Mouse (Mus musculus): ENCODE results near the gene Nup50.
"Not testable (repeated sequence)": the region's sequence is repeated elsewhere in the genome, so short reads cannot be mapped to it uniquely, and the experiment has no call there.

The Nup50 gene

DNA sequence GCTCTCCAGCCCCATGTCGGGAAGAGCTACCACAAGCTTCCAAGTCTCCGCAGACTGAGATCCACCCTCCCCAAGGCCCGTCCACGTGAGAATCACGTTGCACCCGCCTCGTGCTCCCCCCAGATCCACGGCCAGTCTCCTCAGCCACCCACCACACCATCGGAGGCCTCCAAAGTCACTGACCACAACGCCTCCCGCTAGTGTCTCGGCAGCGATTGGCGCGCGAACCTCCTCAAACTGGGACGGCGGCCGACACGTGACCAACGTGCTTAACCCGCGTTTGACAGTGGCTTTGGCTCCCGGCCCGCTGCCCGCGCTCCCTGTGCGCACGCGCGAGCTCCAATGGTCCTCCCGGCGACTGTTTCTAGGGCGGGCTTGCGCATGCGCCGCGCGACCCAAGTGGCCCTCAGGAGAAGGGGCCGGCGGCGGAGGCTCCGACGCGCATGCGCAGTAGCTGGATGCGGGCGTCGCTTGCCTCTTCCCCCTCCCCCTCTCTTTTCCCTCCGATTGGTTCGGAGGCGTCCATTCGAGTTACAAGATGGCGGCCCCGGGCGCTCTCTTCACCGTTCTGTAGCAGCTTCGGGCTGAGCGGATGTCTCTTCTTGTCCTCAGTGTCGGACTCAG is at the start of gene Nup50:
TSS of gene Nup50 (plus strand) at position 528 of the 624 bp plus-strand sequence.
- peak; percentile 100 for DNase-seq (ENCODE audit: low spot score)

DNA sequence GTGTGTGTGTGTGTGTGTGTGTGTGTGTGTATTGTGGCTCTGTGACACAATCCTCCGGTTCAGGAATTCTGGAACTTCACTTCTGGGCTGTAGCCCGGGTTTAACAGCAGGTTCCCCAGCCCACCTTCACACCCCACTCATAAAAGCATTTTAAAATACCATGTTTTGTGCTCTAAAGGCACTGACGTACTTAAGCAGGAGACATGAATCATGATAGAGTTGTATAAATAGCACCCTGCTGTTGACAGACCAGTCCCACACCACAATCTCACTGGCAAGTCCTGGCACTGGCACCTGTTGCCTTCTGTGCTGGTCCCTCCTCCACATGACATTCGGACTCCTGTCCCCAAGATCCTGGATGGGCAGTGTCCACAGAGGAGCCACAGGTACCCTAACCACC is 49.3 kb upstream of the Nup50 start:
- no peak for DNase-seq (ENCODE audit: low spot score)

DNA sequence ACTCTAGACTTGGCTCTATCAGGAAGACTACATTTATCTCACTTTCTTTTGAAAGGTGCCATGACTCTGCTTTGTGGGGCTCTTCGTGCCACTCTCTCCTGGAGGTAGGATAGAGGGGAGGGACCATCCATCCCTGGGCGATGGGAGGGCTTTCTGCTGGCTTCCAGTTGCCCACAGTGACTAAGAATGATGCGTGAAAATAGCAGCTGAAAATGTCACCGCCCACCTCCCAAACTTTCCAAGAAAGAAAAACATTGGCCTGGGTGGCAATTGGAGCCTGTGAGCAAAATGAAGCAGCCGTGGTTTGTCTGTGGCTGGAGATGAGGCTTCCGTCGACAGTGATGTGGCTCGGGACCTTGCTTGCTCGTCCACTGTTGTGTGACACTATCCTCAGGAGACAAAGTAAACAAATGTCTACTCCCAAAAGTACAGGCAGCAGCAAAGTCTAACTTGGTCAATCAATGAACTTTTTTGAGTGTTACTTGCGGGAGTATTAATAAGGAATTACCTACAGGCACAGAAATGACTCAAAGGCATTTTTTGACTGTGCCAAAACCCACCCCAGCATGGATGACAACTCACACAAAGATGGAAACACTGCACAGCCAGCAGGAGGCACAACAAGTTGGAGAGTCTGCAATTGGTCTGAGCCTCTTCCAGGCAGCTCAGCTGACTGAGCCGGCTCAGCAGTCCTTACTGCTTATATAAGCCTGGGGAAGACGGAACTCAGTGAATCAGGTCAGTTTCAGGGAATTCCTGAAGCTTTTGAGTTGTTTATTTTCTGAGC is 46.0 kb upstream of the Nup50 start:
- DNase-seq (ENCODE audit: low spot score) = no peak

DNA sequence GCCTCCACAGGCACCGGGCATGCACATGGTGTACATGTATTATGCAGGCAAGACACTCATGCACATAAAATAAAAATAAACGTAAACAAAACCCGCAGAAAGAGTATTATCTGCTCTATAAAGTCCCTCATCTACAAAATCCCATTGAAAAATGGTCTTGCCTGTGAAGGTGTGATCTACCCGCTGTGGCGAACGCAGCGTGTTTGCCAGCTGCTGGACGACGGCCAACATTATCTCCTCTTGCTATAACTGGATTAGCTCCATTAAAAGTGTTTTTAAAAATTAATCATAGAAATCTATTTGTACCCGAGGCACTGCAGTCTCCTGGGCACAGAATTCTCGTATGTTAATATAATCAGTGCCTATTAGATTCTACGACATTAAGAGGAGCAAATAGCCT is 35.1 kb upstream of the Nup50 start:
- DNase-seq (ENCODE audit: low spot score) = no peak

DNA sequence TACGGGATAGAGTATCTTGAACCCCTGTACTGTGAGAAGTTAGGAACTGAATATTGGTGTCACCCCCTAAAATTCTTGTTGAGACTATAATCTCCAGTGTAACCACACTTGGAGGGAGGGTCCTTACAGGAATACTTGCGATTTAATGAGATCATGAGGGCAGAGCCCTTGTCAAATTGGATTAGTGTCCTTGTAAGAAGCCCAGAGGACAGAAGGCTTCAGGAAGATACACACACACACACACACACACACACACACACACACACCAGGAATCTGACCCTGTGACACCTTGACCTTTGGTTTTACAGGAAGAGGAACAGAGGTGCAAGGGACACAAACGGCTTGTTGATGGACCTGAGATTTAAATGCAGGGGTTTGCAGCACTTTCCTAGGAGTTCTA is 32.0 kb upstream of the Nup50 start:
- no peak for DNase-seq (ENCODE audit: low spot score)

DNA sequence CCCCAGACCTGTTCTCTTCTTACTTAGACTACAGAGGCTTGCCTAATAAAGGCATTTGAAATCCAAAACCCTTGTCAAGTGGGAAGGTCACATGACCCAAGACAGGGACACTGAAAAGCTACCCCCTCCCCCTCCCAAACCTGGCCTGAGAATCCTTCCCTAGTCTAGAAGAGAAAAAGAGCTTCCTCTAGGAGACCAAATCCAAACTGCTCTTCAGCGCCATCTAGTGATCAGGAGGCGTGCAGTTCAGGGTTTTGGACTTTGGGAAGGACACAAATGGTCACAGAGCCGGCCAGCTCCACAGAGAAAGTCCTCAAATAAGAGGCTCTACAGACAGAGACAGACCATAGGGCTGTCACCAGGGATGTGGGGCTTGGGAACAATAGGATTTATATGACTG is 31.6 kb upstream of the Nup50 start:
- DNase-seq (ENCODE audit: low spot score) = peak; percentile 26

DNA sequence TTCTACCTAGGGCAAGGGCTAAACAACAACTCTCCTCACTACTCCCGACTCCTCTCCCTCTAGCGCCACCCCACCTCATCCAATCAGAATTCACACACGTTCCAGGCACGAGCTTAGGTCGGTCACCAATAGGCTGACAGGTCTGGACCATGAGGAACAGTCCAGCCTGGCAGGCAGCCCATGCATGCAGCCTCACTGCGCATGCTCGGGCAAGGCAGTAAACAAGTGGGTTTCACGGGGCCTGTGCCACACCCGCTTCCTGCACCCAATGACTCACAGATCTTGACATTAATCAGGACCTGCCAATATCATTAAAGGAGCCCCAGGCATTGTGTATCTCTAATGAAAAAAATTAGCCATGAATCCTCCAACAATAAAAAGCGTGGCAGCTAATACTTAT is 27.0 kb upstream of the Nup50 start:
- DNase-seq (ENCODE audit: low spot score) = not testable (repeated sequence)

DNA sequence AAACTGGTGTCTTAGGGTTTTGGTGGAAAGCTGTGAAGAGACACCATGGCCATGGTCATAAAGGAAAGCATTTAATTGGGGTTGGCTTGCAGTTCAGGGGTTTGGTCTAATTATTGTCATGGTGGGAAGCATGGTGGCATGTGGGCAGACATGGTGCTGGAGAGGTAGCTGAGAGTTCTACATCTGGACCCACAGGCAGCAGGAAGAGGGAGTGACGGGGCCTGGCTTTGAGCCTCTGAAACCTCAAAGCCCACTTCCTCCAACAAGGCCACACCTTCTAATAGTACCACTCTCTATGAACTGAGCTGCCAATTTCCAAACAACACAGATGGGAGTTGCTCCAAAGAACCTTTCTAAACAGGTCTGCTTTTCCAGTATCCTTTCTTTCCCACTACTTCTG is 26.5 kb upstream of the Nup50 start:
- no peak for DNase-seq (ENCODE audit: low spot score)

DNA sequence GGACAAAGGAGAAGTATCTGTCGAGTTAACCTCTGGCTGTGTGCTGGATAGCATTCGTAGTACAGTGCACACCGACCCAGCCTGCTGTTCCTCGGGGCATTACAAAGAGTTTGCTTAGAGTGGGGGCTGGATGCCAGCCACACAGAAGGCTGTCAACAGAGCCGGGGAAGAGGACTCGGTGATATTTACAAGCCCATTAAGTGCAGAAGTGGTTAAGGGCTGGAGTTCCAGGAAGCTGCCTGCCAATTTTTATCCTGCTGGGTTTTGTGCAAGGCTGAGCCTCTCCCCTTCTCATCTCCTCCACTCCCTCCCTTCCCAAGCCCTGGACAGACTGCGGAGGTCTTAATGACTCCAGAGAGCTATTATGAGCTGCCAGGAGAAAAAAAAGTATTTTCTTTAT is 25.1 kb upstream of the Nup50 start:
- no peak for DNase-seq (ENCODE audit: low spot score)

DNA sequence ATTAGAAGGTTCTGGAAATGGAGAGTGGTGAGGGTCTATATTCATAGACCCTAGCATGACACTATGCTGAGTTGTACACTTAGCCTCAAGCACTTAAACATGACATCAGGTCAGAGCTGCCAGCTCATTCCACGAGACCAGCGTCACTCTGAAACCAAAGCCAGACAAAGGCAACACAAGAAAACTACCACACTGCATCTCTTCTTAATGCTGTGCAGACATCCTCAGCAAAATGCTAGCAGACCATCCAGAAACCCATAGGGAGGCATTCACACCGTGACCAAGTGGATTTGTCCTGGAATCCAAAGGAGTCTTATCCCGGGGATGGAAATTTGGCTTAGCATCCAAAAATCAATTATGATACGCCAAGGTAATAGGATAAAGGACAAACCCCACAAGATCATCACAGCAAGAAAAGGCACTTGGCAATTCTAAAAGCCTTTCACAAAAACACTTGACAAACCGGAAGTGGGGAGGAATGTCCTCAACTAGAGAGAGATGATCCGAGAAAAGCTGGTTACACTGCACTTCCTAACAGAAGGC is 19.3 kb upstream of the Nup50 start:
- DNase-seq (ENCODE audit: low spot score) = no peak

DNA sequence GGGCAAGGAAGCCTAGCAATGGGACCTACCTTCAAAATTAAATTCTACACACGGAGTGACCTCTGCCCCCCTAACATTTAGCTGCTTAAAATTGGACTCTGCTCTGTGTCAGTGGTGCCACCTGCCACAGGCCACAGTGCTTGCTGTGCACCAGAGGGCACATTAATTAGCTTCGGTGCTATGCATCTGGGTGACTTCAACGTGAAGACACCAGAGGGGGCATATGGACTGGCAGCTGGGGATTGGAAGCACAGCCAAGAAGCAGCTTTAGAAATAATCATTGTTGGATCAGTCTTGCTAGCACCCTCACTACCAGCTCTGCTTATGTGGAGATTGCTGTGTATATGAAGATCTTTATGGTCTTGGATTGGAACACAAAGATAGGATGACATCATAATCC is 10.0 kb upstream of the Nup50 start:
- DNase-seq (ENCODE audit: low spot score) = no peak

DNA sequence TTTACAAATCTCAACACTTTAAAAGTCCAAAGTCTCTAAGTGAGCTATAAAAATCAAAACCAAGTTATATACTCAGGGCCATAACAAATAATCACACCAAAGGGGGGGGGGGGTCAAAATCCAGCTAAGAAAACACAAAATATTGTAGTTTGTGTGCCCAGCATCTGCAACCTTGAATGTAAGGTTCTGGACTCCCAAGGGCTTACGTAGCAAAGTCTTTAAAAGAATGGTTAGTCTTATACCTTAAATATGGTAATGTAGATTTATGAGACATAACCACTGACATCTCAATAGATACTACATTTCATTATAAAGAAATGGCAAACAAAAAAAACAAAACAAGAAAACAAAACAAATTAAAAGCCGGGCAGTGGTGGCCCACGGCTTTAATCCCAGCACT is 3.3 kb upstream of the Nup50 start, which contains the start of gene Gm29666:
TSS of gene Gm29666 (minus strand) at position 101 of the 400 bp plus-strand sequence.
- DNase-seq (ENCODE audit: low spot score) = no peak

DNA sequence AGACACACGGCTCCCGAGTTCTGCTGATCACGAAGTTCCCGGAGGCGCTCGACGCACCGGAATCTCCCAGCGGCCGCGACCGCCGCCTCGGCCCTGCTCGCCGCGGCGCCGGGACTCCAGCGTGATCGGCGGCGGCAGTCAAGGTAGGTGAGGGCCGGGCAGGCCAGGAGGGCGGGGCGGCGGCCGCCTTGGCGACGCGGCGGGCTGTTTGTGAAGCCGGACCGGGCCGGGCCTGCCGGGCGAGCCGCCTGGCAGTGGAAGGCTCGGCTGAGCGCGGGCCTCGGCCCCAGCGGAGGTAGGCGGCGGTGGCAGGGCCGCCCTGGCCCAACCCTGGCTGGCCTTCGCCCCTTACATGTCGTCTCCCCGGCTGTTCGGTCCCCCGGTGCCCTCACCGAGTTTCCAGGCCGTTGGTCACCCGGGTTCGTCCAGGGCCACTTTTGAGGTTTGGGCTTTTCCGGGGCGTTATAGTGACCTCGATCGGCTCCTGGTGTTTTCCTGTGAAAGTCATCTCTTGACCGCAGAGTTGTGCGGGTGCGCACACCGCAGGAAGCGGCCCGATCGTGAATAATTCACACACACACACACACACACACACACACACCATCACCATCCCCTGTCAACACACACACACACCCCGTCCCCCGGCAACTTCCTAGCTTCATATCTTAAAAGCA is 434 bp downstream of the Nup50 start:
- no peak for DNase-seq (ENCODE audit: low spot score)

DNA sequence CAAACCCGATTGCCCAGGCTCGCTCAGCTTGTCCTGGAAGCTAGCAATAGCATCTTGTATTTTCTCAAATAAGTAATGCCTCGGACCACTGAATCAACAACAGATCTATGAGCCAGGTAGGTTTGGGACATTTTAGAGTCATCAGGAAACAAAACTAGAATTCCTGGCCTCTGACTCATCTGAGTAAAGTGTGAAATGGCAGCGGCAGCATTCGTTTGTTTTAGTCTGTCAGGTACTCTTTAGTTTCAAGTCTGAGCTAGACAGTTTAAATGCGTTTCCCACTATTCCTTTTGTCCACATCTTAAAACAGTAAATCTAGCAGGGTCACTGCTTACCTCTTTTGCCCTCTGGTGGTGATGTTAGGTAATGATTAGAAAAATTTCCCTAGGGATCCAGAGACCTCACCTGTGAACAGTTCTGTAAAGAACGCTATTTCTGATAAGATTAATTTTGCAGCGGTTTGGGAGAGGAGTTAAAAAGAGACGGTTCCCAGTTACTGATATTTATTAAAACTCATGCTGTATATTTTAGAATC is 1.6 kb downstream of the Nup50 start:
- no peak for DNase-seq (ENCODE audit: low spot score)

DNA sequence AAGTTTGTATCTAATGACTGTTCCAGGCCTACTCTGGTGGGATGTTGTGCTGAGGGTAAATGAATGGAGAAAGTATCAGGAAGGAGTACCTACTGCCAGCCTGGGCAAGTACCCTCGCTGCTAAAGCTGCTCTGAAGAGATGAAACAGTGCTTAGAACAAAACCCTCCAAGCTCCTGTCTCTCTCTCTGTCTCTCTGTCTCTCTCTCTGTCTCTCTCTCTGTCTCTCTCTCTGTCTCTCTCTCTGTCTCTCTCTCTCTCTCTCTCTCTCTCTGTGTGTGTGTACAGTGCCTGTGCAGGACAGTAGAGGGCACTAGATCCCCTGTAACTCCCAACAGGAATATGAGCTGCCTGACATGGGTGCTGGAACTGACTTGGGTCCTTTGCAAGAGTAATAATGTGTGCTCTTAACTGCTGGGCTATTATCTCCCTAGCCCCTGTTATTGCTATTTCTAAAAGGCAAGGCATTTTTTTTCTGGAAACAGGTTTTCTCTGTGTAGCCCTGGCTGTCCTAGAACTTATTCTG is 2.3 kb downstream of the Nup50 start:
- DNase-seq (ENCODE audit: low spot score) = no peak

DNA sequence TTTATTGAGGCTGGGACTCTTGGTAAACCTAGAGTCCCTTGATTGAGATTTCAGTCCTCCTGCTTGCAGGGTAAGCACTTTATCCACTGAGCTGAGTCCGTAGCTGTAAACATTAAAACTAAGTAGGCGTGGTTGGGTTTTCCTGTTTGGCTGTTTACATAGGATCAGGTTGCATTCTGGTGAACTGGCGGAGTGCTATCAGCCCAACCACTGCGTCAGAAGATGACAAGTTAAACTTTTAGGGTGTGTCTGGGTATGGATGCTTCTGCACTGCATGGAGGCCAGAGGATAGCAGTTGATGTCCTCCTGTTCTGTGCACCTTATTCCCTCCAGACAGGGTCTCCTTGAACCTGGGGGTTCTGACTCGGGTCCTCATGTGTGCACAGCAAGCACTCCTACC is 9.1 kb downstream of the Nup50 start:
- DNase-seq (ENCODE audit: low spot score) = no peak

DNA sequence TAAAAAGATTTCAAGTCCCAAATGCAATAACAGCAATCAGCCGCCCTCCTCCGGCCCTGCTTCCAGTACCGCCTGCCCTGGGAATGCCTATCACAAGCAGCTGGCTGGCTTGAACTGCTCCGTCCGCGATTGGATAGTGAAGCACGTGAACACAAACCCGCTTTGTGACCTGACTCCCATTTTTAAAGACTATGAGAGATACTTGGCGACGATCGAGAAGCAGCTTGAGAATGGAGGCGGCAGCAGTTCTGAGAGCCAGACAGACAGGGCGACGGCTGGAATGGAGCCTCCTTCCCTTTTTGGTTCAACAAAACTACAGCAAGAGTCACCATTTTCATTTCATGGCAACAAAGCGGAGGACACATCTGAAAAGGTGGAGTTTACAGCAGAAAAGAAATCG is 11.7 kb downstream of the Nup50 start:
- no peak for DNase-seq (ENCODE audit: low spot score)

DNA sequence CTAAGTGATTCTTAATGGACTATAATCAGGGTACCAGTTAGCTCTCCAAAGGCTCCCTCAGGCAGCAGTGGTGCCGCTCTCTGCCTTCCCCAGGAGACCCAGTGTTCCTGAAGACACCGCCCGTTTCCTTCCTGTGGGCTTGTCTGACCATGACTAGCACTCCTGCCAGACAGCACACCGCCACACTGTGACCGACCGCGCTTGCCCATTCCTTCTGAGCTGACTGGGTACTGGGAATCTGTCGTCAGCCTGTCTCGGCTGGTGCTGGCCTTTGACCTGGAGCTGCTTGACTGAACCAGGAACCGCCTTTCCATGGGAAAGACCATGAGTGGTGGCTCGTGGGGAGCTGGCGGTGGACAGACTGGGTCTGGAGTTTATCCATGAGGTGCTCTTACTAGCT is 16.9 kb downstream of the Nup50 start:
- DNase-seq (ENCODE audit: low spot score) = no peak

DNA sequence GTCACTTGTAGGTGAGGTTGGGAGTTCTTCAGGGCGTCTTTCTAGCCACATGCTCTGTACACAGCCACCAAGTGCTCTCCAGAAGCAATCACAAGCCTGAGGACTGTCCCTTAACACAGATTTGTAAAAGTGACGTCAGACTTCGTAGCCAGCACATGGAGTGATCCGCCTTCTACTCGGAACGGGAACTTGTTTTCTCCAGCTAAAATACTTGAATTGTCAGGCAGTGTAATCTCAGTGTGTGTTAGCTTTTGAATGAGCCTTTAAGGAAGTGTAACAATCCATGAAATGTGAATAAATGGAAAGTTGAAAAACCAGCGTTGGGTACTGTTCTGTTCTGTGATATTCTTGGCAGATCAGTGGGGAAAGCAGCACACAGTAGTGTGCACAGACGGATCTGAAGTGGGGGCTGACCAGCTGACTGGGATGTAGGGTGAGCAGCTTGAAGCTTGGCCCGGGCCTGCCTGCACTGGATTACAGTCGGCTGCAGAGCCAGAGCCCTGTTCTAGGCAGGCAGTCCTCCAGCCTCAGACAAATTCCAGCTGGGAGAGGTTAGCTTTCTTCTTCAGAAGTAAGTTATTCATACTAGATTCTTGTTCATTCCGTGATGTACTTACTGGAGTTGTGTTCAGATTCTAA is 19.6 kb downstream of the Nup50 start:
- no peak for DNase-seq (ENCODE audit: low spot score)

DNA sequence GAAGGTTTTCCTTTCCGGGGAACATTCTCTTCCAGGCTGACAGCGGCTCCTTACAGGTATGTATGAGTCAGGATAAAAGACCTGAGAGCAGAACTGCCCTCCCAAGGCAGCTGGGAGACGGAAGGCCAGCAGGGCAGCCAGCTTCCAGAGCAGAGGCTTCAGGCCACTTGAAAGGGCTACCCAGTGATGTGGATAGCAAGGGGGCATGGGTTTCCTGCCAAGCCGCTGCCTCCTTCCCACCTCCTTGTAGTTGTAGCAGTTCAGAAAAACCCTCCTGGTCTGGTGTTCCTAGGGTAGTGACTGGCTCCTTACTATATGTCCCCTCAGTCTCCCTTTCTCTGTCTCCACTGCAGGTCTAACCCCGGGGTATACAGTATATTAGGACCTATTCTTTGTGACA is 21.1 kb downstream of the Nup50 start:
- no peak for DNase-seq (ENCODE audit: low spot score)

DNA sequence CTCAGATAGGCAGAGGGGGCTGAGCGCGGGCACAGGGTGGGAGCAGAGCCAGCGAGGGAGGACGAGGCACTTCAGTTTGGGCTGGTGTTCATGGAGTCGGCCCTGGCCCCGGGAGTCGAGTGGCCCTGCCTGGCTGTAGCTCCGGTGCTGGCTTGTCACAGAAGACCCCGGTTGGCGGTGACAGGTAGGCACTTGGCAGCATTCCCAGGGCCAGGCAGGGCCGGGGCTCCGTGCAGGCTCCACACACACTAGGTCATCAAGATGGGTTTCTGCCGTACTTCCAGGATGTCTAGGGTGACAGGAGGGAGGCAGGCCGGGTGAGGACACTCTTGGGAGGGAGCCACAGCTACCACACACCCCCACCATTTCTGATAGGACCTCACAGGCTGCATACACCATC is 25.8 kb downstream of the Nup50 start:
- DNase-seq (ENCODE audit: low spot score) = no peak

DNA sequence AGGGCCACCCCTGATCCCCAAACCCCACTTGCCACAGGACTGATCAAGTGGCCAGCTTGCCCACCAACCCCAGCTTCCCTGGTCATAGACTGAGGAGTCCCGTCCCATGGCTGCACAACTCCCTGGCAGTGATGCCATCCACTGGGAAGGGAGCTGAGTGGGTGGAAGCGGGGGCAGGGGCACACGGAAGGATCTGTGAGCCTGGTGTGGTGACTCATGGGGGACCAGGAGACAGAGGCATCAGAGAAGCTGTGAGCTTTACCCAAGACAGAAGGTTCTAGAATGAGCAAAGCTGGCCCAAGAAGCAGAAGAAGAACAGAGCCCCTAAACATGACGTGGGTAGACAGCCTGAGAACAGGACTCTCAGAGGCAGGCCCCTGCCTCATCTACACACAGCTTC is 26.8 kb downstream of the Nup50 start:
- no peak for DNase-seq (ENCODE audit: low spot score)
